Mouse (Mus musculus) left cerebral cortex, postnatal 14 days (tissue): ENCODE results near the gene Serpina12. TPM values are rescaled to one million over a fixed set of nuclear protein-coding genes. Genes with fewer than 3 reads are reported as not detected.

Experiments
- total RNA-seq, 2 experiments: library from RNA; stranded (reverse); gene quantifications; 2 replicates each; pipeline ENCODE4 v1.2.3; 2021

The Serpina12 gene
- total RNA-seq, 2 experiments from 2014 or later = not detected

Other genes starting within 250 kb of the Serpina12 start
- gene Serpina1b, start 214.1 kb downstream of the Serpina12 start, total RNA-seq = not detected
- gene Serpina1a, start 180.9 kb downstream of the Serpina12 start, total RNA-seq = not detected
- not detected for gene Serpina1c, start 139.6 kb downstream of the Serpina12 start, total RNA-seq
- not detected for gene Serpina1e, start 85.5 kb downstream of the Serpina12 start, total RNA-seq
- gene Serpina11, start 54.5 kb downstream of the Serpina12 start, total RNA-seq = not detected
- gene Serpina9, start 30.7 kb downstream of the Serpina12 start, total RNA-seq = 1 to 10 TPM in 1 of 2 experiments, under 1 TPM in 1; 0.77 to 1.4 TPM
- not detected for gene Serpina5, start 56.7 kb upstream of the Serpina12 start, total RNA-seq
- not detected for gene Serpina3a, start 68.3 kb upstream of the Serpina12 start, total RNA-seq
- gene Serpina3b, start 83.6 kb upstream of the Serpina12 start, total RNA-seq = not detected
- not detected for gene Serpina3c, start 109.4 kb upstream of the Serpina12 start, total RNA-seq
- gene Serpina3f, start 170.1 kb upstream of the Serpina12 start, total RNA-seq = not detected
- gene Serpina3g, start 191.8 kb upstream of the Serpina12 start, total RNA-seq = under 1 TPM; 0.26 to 0.27 TPM
- gene Serpina3i, start 218.7 kb upstream of the Serpina12 start, total RNA-seq = not detected